Mouse (Mus musculus) intestine, embryonic 14.5 days (tissue): ENCODE measurements at regions not wholly inside any gene's neighbourhood (a gene's known extent, or its start where the extent isn't known, plus 50 kb on each side); places are given as distances from the start of the nearest gene placed in this dataset.
"Not testable (repeated sequence)": the region's sequence is repeated elsewhere in the genome, so short reads cannot be mapped to it uniquely, and the experiment has no call there.

ENCODE experiments used
- ATAC-seq: fragments of 200-750 bp; cut with Nextera tagmentation; replicated peaks from 2 replicates; pipeline ENCODE4 v1.8.0; 2017; ENCODE audit warnings: low read depth, moderate number of reproducible peaks, moderate TSS enrichment, moderate library complexity; ENCODE audit not compliant: low FRiP score, low TSS enrichment
- DNase-seq: peaks from one replicate; pipeline ENCODE4 v3.0.0-alpha.2; 2018; ENCODE audit warnings: low spot score
- H3K27ac ChIP-seq: fragments of 300-500 bp; sonication (generic); 2 replicates; pipeline ENCODE4 v1.5.1; 2014; ENCODE audit warnings: low read depth, mild to moderate bottlenecking, control low read depth
- H3K27me3 ChIP-seq: fragments of 300-500 bp; sonication (generic); replicated peaks from 2 replicates; pipeline ENCODE4 v1.6.1; 2014; ENCODE audit warnings: low read length, control low read depth; ENCODE audit not compliant: control insufficient read depth, insufficient read depth
- H3K36me3 ChIP-seq: fragments of 300-500 bp; sonication (generic); 2 replicates; pipeline ENCODE4 v1.6.1; 2014; ENCODE audit warnings: low read length, control low read depth; ENCODE audit not compliant: control insufficient read depth, insufficient read depth
- H3K4me1 ChIP-seq: fragments of 300-500 bp; sonication (generic); replicated peaks from 2 replicates; pipeline ENCODE4 v1.6.1; 2014; ENCODE audit warnings: low read length, control low read depth, mixed read lengths; ENCODE audit not compliant: control insufficient read depth, insufficient read depth
- H3K4me2 ChIP-seq: fragments of 300-500 bp; sonication (generic); 2 replicates; pipeline ENCODE4 v1.6.1; 2014; ENCODE audit warnings: low read length
- H3K4me3 ChIP-seq: fragments of 300-500 bp; sonication (generic); 2 replicates; pipeline ENCODE4 v1.5.1; 2014; ENCODE audit warnings: low read depth, low read length, control low read depth, mixed read lengths
- H3K9ac ChIP-seq: fragments of 300-500 bp; sonication (generic); 2 replicates; pipeline ENCODE4 v1.6.1; 2014; ENCODE audit warnings: mild to moderate bottlenecking, low read length
- H3K9me3 ChIP-seq: fragments of 300-500 bp; sonication (generic); 2 replicates; pipeline ENCODE4 v1.6.1; 2016; ENCODE audit warnings: low read length, control low read depth; ENCODE audit not compliant: control insufficient read depth
- WGBS: fragments of 180-500 bp; shearing (Covaris S2); extraction: QIAGEN DNeasy Blood & Tissue Kit; methylation state at CpG from one replicate; pipeline ENCODE4 v1.1.7; 2014; 5-methylcytosine and 5-hydroxymethylcytosine counted together

DNA sequence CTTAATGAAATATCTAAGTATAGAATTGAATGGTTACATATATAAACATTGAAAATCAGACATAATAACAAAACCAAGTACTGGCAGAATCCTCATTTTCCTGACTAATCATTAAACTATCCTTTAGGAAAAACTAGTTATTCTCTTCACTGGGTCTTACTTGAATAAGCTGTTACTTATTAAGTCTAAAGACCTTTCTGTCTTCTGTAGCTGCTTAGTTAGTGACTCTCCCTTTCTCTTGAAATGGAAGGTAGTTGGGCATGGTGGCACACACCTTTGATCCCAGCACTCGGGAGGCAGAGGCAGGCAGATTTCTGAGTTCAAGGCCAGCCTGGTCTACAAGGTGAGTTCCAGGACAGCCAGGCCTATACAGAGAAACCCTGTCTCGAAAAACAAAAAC, 135.9 kb upstream of the Abcb5 start:
- not testable (repeated sequence) for H3K36me3 ChIP-seq, H3K9ac ChIP-seq, H3K27me3 ChIP-seq, H3K9me3 ChIP-seq, DNase-seq, ATAC-seq, H3K27ac ChIP-seq, H3K4me1 ChIP-seq, H3K4me3 ChIP-seq, H3K4me2 ChIP-seq
- 91% methylated on average over 2 of the region's 2 CpGs for WGBS

GRCm38 (mm10) chr12:119099736-119100135, 133.5 kb upstream of the Abcb5 start:
- DNase-seq (no peak), ATAC-seq (no peak)
- H3K4me1 ChIP-seq = no peaks in the 10 kb centered on the region
- no peaks in the 10 kb centered on the region for H3K27me3 ChIP-seq
- H3K4me3 ChIP-seq = no peak overlapping the region
- no peak overlapping the region for H3K27ac ChIP-seq
- no peaks in the 10 kb centered on the region for H3K9me3 ChIP-seq
- no peak overlapping the region for H3K9ac ChIP-seq
- H3K4me2 ChIP-seq = no peak overlapping the region
- no peaks in the 10 kb centered on the region for H3K36me3 ChIP-seq

DNA sequence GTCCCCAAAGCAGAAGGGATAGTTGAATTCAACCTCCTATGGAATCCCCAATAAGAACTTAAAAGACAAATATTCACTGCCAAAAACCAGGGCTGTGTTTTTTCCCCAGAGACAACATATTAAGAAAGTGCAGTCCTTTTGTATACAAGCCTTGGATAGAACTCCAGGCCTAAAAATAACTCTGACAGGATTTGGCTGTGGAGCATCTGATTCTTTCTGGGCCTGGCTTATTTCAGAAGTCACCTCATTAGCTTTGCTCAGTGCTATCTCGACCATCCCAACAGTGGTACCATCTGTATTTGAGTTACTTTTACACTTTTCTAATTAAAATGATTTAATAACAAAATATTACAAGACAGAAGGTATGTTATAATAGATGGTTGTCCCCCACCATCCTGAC, 131.6 kb upstream of the Abcb5 start:
- DNase-seq = no peak

DNA sequence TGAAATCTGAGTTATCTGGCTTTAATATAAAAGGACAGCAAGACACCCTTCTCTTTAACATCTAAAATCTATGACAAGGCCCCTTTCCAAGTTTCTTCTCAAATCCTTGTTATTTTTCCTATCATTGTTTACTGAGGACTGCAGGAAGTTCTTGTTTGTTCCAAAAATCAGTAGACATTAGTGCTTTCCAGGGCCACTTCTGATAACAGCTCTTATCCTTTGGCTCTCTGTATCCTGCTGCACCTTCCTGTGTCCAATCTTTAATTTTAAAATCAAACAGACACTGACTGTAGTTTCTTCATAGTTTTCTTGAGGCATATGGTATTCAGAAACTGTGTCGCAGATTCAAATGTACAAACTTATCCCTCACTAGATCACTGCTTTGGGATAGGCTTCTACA, 128.1 kb upstream of the Abcb5 start:
- H3K4me1 ChIP-seq = no peaks in the 10 kb centered on the region
- ATAC-seq (no peak), DNase-seq (no peak)
- H3K4me2 ChIP-seq = no peak overlapping the region
- 93% methylated on average over 1 of the region's 1 CpGs for WGBS
- no peak overlapping the region for H3K9ac ChIP-seq
- no peaks in the 10 kb centered on the region for H3K36me3 ChIP-seq
- no peaks in the 10 kb centered on the region for H3K9me3 ChIP-seq
- no peaks in the 10 kb centered on the region for H3K27me3 ChIP-seq
- no peak overlapping the region for H3K4me3 ChIP-seq
- no peak overlapping the region for H3K27ac ChIP-seq

More for the DNA sequence above, 131.6 kb upstream of the Abcb5 start:
- no peak for ATAC-seq
- no peaks in the 10 kb centered on the region for H3K27me3 ChIP-seq
- no peak overlapping the region for H3K4me2 ChIP-seq
- no peak overlapping the region; the same call in 1 of the 2 replicates for H3K27ac ChIP-seq
- H3K36me3 ChIP-seq = no peaks in the 10 kb centered on the region
- no peak overlapping the region for H3K4me3 ChIP-seq
- no peaks in the 10 kb centered on the region for H3K9me3 ChIP-seq
- WGBS = 16% methylated on average over 1 of the region's 1 CpGs
- no peak overlapping the region for H3K9ac ChIP-seq
- H3K4me1 ChIP-seq = no peaks in the 10 kb centered on the region

DNA sequence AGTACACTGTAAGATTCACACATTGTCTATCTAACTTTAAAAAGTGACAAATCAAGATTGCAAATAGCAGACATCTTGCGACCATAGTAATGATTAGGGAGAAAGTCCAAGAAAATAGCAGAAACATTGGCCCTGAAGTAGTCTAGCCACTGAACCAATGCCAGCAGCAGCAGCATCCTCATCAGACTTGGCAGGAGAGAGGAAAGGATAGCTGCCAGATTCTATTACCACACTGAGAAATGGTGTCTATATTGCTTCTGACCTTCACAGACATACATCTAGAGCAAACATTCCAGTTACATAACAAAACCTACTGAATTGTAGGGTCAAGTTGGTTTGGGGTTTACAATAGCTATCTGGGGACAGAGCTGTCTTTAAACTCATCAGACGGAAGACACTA, 127.2 kb upstream of the Abcb5 start:
- Histone ChIP-seq H3K4me2 (no peak overlapping the region), H3K36me3 (no peaks in the 10 kb centered on the region), H3K9me3 (no peaks in the 10 kb centered on the region), H3K9ac (no peak overlapping the region), H3K27me3 (no peaks in the 10 kb centered on the region), H3K4me3 (no peak overlapping the region), H3K27ac (no peak overlapping the region), H3K4me1 (no peaks in the 10 kb centered on the region)
- no peak for ATAC-seq
- 85% methylated on average over 2 of the region's 2 CpGs for WGBS
- DNase-seq = no peak

GRCm38 (mm10) chr12:119089292-119089691, 123.1 kb upstream of the Abcb5 start:
- Histone ChIP-seq H3K9me3 (no peaks in the 10 kb centered on the region), H3K4me3 (no peak overlapping the region), H3K27ac (no peak overlapping the region), H3K36me3 (no peaks in the 10 kb centered on the region), H3K9ac (no peak overlapping the region), H3K27me3 (no peaks in the 10 kb centered on the region), H3K4me2 (no peak overlapping the region), H3K4me1 (no peaks in the 10 kb centered on the region)
- ATAC-seq = no peak
- DNase-seq = no peak
- 89% methylated on average over 2 of the region's 2 CpGs for WGBS

DNA sequence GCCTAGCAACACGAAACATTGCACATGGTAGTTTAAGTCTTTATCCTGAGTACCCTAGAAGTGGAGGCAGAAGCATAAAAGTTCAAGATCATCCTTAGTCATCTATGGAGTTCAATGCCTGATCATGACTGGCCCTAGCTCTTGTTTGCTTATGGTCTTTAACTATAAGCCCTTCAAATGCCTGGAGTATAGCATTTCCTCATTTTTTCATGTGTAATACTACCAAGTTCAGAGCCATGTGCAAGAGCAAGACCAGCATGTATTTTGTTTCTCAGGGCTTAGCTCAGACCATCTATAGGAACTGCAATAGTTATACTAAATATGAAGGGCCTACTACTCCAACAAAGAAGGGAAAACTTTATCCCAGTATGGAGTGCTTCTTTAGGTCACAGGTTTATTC, 122.4 kb upstream of the Abcb5 start:
- H3K4me1 ChIP-seq = no peaks in the 10 kb centered on the region
- ATAC-seq (no peak), DNase-seq (no peak)
- H3K4me2 ChIP-seq = no peak overlapping the region
- H3K9ac ChIP-seq = no peak overlapping the region
- no peaks in the 10 kb centered on the region for H3K9me3 ChIP-seq
- no peaks in the 10 kb centered on the region for H3K27me3 ChIP-seq
- no peak overlapping the region for H3K4me3 ChIP-seq
- H3K36me3 ChIP-seq = no peaks in the 10 kb centered on the region
- 85% methylated on average over 1 of the region's 1 CpGs for WGBS
- H3K27ac ChIP-seq = no peak overlapping the region

DNA sequence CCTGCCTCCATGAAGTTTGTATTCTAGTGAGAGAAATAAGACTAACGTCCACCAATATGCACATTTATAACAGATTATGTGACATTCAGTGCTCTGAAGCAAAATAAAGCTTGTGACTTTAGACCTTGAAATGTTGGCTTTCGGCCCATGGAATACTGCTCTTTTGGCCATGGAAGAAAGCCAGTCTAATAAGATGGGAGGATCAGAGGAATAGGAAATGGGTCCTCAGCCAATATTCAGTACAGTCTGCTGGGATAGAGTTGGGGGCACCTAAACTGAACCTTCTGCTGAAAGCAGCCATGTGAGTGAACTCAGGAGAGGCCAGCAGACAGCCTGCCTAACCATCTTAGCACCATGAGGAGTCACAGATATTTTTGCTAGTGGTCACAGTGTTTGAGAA, 118.6 kb upstream of the Abcb5 start:
- Histone ChIP-seq H3K4me2 (no peak overlapping the region), H3K36me3 (no peaks in the 10 kb centered on the region), H3K4me1 (no peaks in the 10 kb centered on the region), H3K9me3 (no peaks in the 10 kb centered on the region), H3K27me3 (no peaks in the 10 kb centered on the region), H3K4me3 (no peak overlapping the region), H3K9ac (no peak overlapping the region), H3K27ac (no peak overlapping the region)
- DNase-seq (no peak), ATAC-seq (no peak)
- WGBS = 78% methylated on average over 2 of the region's 2 CpGs

DNA sequence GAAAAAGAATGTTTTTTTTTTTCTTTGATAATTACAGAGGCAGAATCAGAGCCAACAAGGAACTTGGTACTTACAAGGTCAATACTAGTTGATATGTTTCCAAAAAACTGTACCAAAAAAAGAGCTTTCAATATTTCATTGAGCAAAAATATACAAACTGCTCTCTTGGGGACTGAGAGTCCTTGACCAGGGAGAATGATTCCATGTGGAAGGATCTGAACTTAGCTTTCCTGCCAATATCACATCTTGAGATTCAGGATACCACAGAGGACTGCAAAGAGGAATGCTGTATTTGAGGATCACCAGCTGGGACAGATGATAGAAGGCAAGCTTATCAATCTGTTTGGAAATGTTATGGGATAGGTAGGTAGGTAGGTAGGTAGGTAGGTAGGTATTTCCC, 116.6 kb upstream of the Abcb5 start:
- DNase-seq = no peak
- H3K9ac ChIP-seq = no peak overlapping the region
- no peak overlapping the region for H3K4me3 ChIP-seq
- H3K4me2 ChIP-seq = no peak overlapping the region
- no peaks in the 10 kb centered on the region for H3K27me3 ChIP-seq
- no peaks in the 10 kb centered on the region for H3K36me3 ChIP-seq
- H3K27ac ChIP-seq = no peak overlapping the region
- ATAC-seq = no peak
- no peaks in the 10 kb centered on the region for H3K4me1 ChIP-seq
- H3K9me3 ChIP-seq = no peaks in the 10 kb centered on the region
